Mouse (Mus musculus): ENCODE data around the gene Add2. TPM values are rescaled to one million over a fixed set of nuclear protein-coding genes. Genes with fewer than 3 reads are reported as not detected.

Gene Add2
- polyA plus RNA-seq, 1 experiment: 0.46 TPM

GRCm38 (mm10) chr6:86149001-86149400 lies 120.5 kb downstream of the Add2 start:
- no peaks in the 10 kb centered on the region for H3K4me1 ChIP-seq
- peaks cover 45% of the 10 kb centered on the region for H3K9me3 ChIP-seq
- no peaks in the 10 kb centered on the region for H3K36me3 ChIP-seq (replicated peaks; ENCODE audit: low read length)
- no peak overlapping the region for H3K4me3 ChIP-seq (replicated peaks)
- TF ChIP-seq GATA1 (IDR thresholded peaks at IDR 0.05; ENCODE audit: borderline replicate concordance, low read length) (no peak), FLI1 (IDR thresholded peaks at IDR 0.05; ENCODE audit: low read length) (no peak)
- peaks cover 23% of the 10 kb centered on the region for H3K27me3 ChIP-seq (replicated peaks)

GRCm38 (mm10) chr6:86152676-86153075 lies 124.2 kb downstream of the Add2 start:
- Histone ChIP-seq H3K27me3 (replicated peaks) (peaks cover 42% of the 10 kb centered on the region), H3K4me1 (peaks cover 4% of the 10 kb centered on the region; the same call in 1 of the 2 replicates), H3K9me3 (peaks cover 28% of the 10 kb centered on the region), H3K4me3 (replicated peaks) (no peak overlapping the region), H3K36me3 (replicated peaks; ENCODE audit: low read length) (no peaks in the 10 kb centered on the region)
- TF ChIP-seq FLI1 (IDR thresholded peaks at IDR 0.05; ENCODE audit: low read length): no peak
- TF ChIP-seq GATA1 (IDR thresholded peaks at IDR 0.05; ENCODE audit: borderline replicate concordance, low read length): no peak

- TF ChIP-seq FLI1 (IDR thresholded peaks at IDR 0.05; ENCODE audit: low read length): no peak
- TF ChIP-seq GATA1 (IDR thresholded peaks at IDR 0.05; ENCODE audit: borderline replicate concordance, low read length): no peak
- peaks cover 39% of the 10 kb centered on the region for H3K27me3 ChIP-seq (replicated peaks)
These were observed 125.0 kb downstream of the Add2 start for GRCm38 (mm10) chr6:86153436-86153990.

GRCm38 (mm10) chr6:86154006-86154405 lies 125.5 kb downstream of the Add2 start:
- peaks cover 38% of the 10 kb centered on the region for H3K27me3 ChIP-seq (replicated peaks)
- H3K36me3 ChIP-seq (replicated peaks; ENCODE audit: low read length): no peaks in the 10 kb centered on the region
- TF ChIP-seq GATA1 (IDR thresholded peaks at IDR 0.05; ENCODE audit: borderline replicate concordance, low read length) (no peak), FLI1 (IDR thresholded peaks at IDR 0.05; ENCODE audit: low read length) (no peak)
- H3K9me3 ChIP-seq: peaks cover 33% of the 10 kb centered on the region
- peaks cover 5% of the 10 kb centered on the region; the same call in 1 of the 2 replicates for H3K4me1 ChIP-seq
- H3K4me3 ChIP-seq (replicated peaks): no peak overlapping the region

More at GRCm38 (mm10) chr6:86153436-86153990, 125.0 kb downstream of the Add2 start:
- Histone ChIP-seq H3K9me3 (peaks cover 34% of the 10 kb centered on the region), H3K36me3 (replicated peaks; ENCODE audit: low read length) (no peaks in the 10 kb centered on the region), H3K4me3 (replicated peaks) (no peak overlapping the region), H3K4me1 (peaks cover 5% of the 10 kb centered on the region; the same call in 1 of the 2 replicates)

- Histone ChIP-seq H3K9me3 (peaks cover 28% of the 10 kb centered on the region), H3K27me3 (replicated peaks) (peaks cover 36% of the 10 kb centered on the region), H3K4me3 (replicated peaks) (no peak overlapping the region), H3K36me3 (replicated peaks; ENCODE audit: low read length) (no peaks in the 10 kb centered on the region), H3K4me1 (peaks cover 5% of the 10 kb centered on the region; the same call in 1 of the 2 replicates)
- no peak for TF ChIP-seq FLI1 (IDR thresholded peaks at IDR 0.05; ENCODE audit: low read length)
- TF ChIP-seq GATA1 (IDR thresholded peaks at IDR 0.05; ENCODE audit: borderline replicate concordance, low read length): no peak
These were observed 126.0 kb downstream of the Add2 start for GRCm38 (mm10) chr6:86154481-86154880.

- H3K36me3 ChIP-seq (replicated peaks; ENCODE audit: low read length): no peaks in the 10 kb centered on the region
- TF ChIP-seq FLI1 (IDR thresholded peaks at IDR 0.05; ENCODE audit: low read length) (no peak), GATA1 (IDR thresholded peaks at IDR 0.05; ENCODE audit: borderline replicate concordance, low read length) (no peak)
- peaks cover 5% of the 10 kb centered on the region; the same call in 1 of the 2 replicates for H3K4me1 ChIP-seq
- H3K27me3 ChIP-seq (replicated peaks): peaks cover 41% of the 10 kb centered on the region
- no peak overlapping the region for H3K4me3 ChIP-seq (replicated peaks)
- peaks cover 18% of the 10 kb centered on the region for H3K9me3 ChIP-seq
These were observed 129.1 kb downstream of the Add2 start for GRCm38 (mm10) chr6:86157253-86158234.

GRCm38 (mm10) chr6:86160878-86161277 lies 132.4 kb downstream of the Add2 start:
- peaks cover 24% of the 10 kb centered on the region for H3K27me3 ChIP-seq (replicated peaks)
- H3K4me1 ChIP-seq: peaks cover 5% of the 10 kb centered on the region; the same call in 1 of the 2 replicates
- no peak overlapping the region for H3K4me3 ChIP-seq (replicated peaks)
- TF ChIP-seq FLI1 (IDR thresholded peaks at IDR 0.05; ENCODE audit: low read length): no peak
- TF ChIP-seq GATA1 (IDR thresholded peaks at IDR 0.05; ENCODE audit: borderline replicate concordance, low read length): no peak
- no peaks in the 10 kb centered on the region for H3K36me3 ChIP-seq (replicated peaks; ENCODE audit: low read length)
- H3K9me3 ChIP-seq: peaks cover 12% of the 10 kb centered on the region

GRCm38 (mm10) chr6:86161586-86161985 lies 133.1 kb downstream of the Add2 start:
- Histone ChIP-seq H3K4me3 (replicated peaks) (no peak overlapping the region), H3K9me3 (peaks cover 12% of the 10 kb centered on the region), H3K27me3 (replicated peaks) (peaks cover 21% of the 10 kb centered on the region), H3K4me1 (peaks cover 5% of the 10 kb centered on the region; the same call in 1 of the 2 replicates), H3K36me3 (replicated peaks; ENCODE audit: low read length) (no peaks in the 10 kb centered on the region)
- no peak for TF ChIP-seq FLI1 (IDR thresholded peaks at IDR 0.05; ENCODE audit: low read length)
- TF ChIP-seq GATA1 (IDR thresholded peaks at IDR 0.05; ENCODE audit: borderline replicate concordance, low read length): no peak

- H3K27me3 ChIP-seq (replicated peaks): peaks cover 28% of the 10 kb centered on the region
- H3K36me3 ChIP-seq (replicated peaks; ENCODE audit: low read length): no peaks in the 10 kb centered on the region
- no peaks in the 10 kb centered on the region for H3K4me1 ChIP-seq
- TF ChIP-seq GATA1 (IDR thresholded peaks at IDR 0.05; ENCODE audit: borderline replicate concordance, low read length) (no peak), FLI1 (IDR thresholded peaks at IDR 0.05; ENCODE audit: low read length) (no peak)
- H3K4me3 ChIP-seq (replicated peaks): no peak overlapping the region
- no peaks in the 10 kb centered on the region for H3K9me3 ChIP-seq
These were observed 135.5 kb downstream of the Add2 start for GRCm38 (mm10) chr6:86164028-86164427.
